Mouse (Mus musculus) C2C12 (cell line): ENCODE results near the gene Bpifb4. TPM values are rescaled to one million over a fixed set of nuclear protein-coding genes. Genes with fewer than 3 reads are reported as not detected.

Experiments used
- H3K27me3 ChIP-seq: one replicate; pipeline ENCODE4 v1.6.1; 2011; ENCODE audit not compliant: control insufficient read depth, insufficient read depth, insufficient read length
- H3K36me3 ChIP-seq: one replicate; pipeline ENCODE4 v1.6.1; 2011; ENCODE audit not compliant: control insufficient read depth, insufficient read depth
- H3K4me3 ChIP-seq: one replicate; pipeline ENCODE4 v1.5.1; 2011; ENCODE audit warnings: mild to moderate bottlenecking, control low read depth; ENCODE audit not compliant: poor library complexity, insufficient read depth, severe bottlenecking
- H3K79me2 ChIP-seq: one replicate; pipeline ENCODE4 v1.6.1; 2011; ENCODE audit not compliant: control insufficient read depth, insufficient read depth
- H3K79me3 ChIP-seq: one replicate; pipeline ENCODE4 v1.6.1; 2011; ENCODE audit warnings: low read depth, control low read depth
- H3ac ChIP-seq: one replicate; pipeline ENCODE3; 2011; ENCODE audit warnings: low read depth; ENCODE audit not compliant: control insufficient read depth, insufficient read length
- CEBPB ChIP-seq: IDR thresholded peaks from one replicate; pipeline ENCODE4 v1.6.1; 2011; ENCODE audit warnings: low read depth, mild to moderate bottlenecking, control low read depth, moderate library complexity
- CTCF ChIP-seq: IDR thresholded peaks from one replicate; pipeline ENCODE4 v1.5.1; 2011; ENCODE audit not compliant: control insufficient read depth, insufficient read depth, insufficient read length
- FOSL1 ChIP-seq: IDR thresholded peaks from one replicate; pipeline ENCODE4 v1.8.0; 2011; ENCODE audit warnings: mild to moderate bottlenecking, low read length; ENCODE audit not compliant: poor library complexity, insufficient read depth, severe bottlenecking
- MAX ChIP-seq: IDR thresholded peaks from one replicate; pipeline ENCODE4 v1.6.1; 2011; ENCODE audit warnings: mild to moderate bottlenecking, control low read depth
- MYOD1 ChIP-seq: IDR thresholded peaks from one replicate; pipeline ENCODE4 v1.6.1; 2011; ENCODE audit warnings: low read depth; ENCODE audit not compliant: control insufficient read depth, insufficient read length
- MYOG ChIP-seq: IDR thresholded peaks from one replicate; pipeline ENCODE4 v1.6.1; 2011; ENCODE audit not compliant: control insufficient read depth, insufficient read length; ENCODE audit errors: extremely low read depth
- USF1 ChIP-seq: IDR thresholded peaks from one replicate; pipeline ENCODE4 v1.6.1; 2011; ENCODE audit warnings: low read depth, mild to moderate bottlenecking, control low read depth, moderate library complexity
- polyA plus RNA-seq: library from polyadenylated mRNA; unstranded; fragments of >200 nt; fragmentation: generic; extraction: Trizol; gene quantifications from one replicate; pipeline ENCODE4 v1.2.1, GENCODE M21; 2012; ENCODE audit warnings: missing spikeins

Gene Bpifb4
- polyA plus RNA-seq, 1 experiment, result 0.04 TPM

GRCm38 (mm10) chr2:153970221-153970620 lies 32.2 kb downstream of the Bpifb4 start:
- Histone ChIP-seq H3ac (no peak overlapping the region), H3K79me3 (no peaks in the 10 kb centered on the region), H3K79me2 (no peaks in the 10 kb centered on the region), H3K27me3 (no peaks in the 10 kb centered on the region), H3K4me3 (no peak overlapping the region), H3K36me3 (no peaks in the 10 kb centered on the region)
- TF ChIP-seq MYOD1 (no peak), MYOG (no peak), CEBPB (no peak), FOSL1 (no peak), MAX (no peak), CTCF (no peak), USF1 (no peak)

- H3K36me3 ChIP-seq, result no peaks in the 10 kb centered on the region
- no peaks in the 10 kb centered on the region for H3K79me3 ChIP-seq
- TF ChIP-seq CTCF (no peak), CEBPB (no peak), MAX (no peak), MYOG (no peak)
- H3K79me2 ChIP-seq, result no peaks in the 10 kb centered on the region
- H3K27me3 ChIP-seq, result no peaks in the 10 kb centered on the region
- H3ac ChIP-seq, result no peak within 1 kb of the TSS
- no peak within 1 kb of the TSS for H3K4me3 ChIP-seq
Observed at GRCm38 (mm10) chr2:153974582-153974981, 36.6 kb downstream of the Bpifb4 start, which contains the start of gene Bpifa6. Gene Bpifa6, plus strand, starts transcription at chr2:153974945.

- no peak overlapping the region for H3ac ChIP-seq
- TF ChIP-seq USF1 (no peak), CTCF (peak; percentile 70)
- no peaks in the 10 kb centered on the region for H3K36me3 ChIP-seq
- no peaks in the 10 kb centered on the region for H3K79me2 ChIP-seq
- no peaks in the 10 kb centered on the region for H3K79me3 ChIP-seq
- no peak overlapping the region for H3K4me3 ChIP-seq
- no peaks in the 10 kb centered on the region for H3K27me3 ChIP-seq
Observed at GRCm38 (mm10) chr2:153995770-153996169, 57.8 kb downstream of the Bpifb4 start.

GRCm38 (mm10) chr2:154000501-154000900 lies 62.5 kb downstream of the Bpifb4 start:
- Histone ChIP-seq H3K4me3 (no peak overlapping the region), H3K27me3 (no peaks in the 10 kb centered on the region), H3K79me2 (no peaks in the 10 kb centered on the region), H3ac (no peak overlapping the region), H3K79me3 (no peaks in the 10 kb centered on the region), H3K36me3 (no peaks in the 10 kb centered on the region)
- no peak for TF ChIP-seq MAX
- TF ChIP-seq USF1, result no peak
- no peak for TF ChIP-seq FOSL1
- TF ChIP-seq CTCF, result no peak
- no peak for TF ChIP-seq MYOG
- TF ChIP-seq CEBPB, result no peak
- TF ChIP-seq MYOD1, result no peak

- Histone ChIP-seq H3K36me3 (no peaks in the 10 kb centered on the region), H3K79me2 (no peaks in the 10 kb centered on the region), H3ac (no peak overlapping the region), H3K27me3 (no peaks in the 10 kb centered on the region), H3K4me3 (no peak overlapping the region), H3K79me3 (no peaks in the 10 kb centered on the region)
- TF ChIP-seq MYOG (no peak), CEBPB (no peak), MAX (no peak), CTCF (no peak), MYOD1 (no peak), FOSL1 (no peak), USF1 (no peak)
Observed at GRCm38 (mm10) chr2:154001056-154001455, 63.0 kb downstream of the Bpifb4 start.

GRCm38 (mm10) chr2:154004456-154004855 lies 66.4 kb downstream of the Bpifb4 start:
- no peaks in the 10 kb centered on the region for H3K27me3 ChIP-seq
- no peak overlapping the region for H3K4me3 ChIP-seq
- no peaks in the 10 kb centered on the region for H3K79me2 ChIP-seq
- no peaks in the 10 kb centered on the region for H3K36me3 ChIP-seq
- H3K79me3 ChIP-seq, result no peaks in the 10 kb centered on the region
- no peak overlapping the region for H3ac ChIP-seq
- TF ChIP-seq MYOD1 (no peak), MYOG (no peak), MAX (no peak), CEBPB (no peak), USF1 (no peak), FOSL1 (no peak), CTCF (no peak)
